Mouse (Mus musculus) cerebellum, adult 9-11 months (tissue): ENCODE measurements around the gene E2f1.

Experiments used
- DNase-seq: peaks from one replicate; pipeline ENCODE4 v3.0.0; 2022

The E2f1 gene

DNA sequence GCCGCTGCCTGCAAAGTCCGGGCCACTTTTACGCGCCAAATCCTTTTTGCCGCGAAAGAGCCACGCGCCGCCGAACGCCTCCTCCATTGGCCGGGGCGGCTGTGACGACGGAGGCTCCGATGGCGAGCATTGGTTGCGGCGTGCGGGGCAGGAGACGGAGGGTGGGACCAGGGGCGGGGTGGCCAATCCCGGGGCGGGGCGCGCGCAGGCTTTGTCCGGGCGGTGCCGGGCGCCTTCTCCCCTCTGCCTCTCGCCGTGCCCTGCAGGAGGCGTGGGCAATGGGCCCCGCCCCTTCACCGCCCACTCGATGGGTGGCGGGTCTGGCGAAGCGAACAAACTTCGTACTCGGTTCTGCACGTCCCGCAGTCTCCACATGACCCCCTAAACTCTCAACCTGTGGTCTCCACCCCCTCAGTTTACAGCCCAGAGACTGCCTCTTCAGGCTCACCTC lies at the start of gene E2f1:
E2f1 (minus strand) TSS at position 57 of the 451 bp plus-strand sequence.
- peak; percentile 88 for DNase-seq

DNA sequence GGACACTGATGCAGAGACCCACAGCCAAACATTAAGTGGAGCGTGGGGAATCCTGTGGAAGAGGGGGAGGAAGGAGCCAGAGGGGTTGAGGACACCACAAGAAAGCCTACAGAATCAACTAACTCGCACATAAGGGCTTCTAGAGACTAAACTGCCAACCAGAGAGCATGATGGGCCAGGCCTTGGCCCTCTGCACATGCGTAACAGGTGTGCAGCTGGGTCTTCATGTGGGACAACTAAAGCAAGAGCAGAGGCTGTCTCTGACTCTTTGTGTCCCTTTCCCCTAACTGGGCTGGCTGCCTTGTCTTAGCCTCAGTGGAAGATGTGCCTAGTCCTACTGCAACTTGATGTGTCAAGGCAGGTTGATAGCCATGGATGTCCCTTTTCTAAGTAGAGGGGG lies 47.4 kb upstream of the E2f1 start:
- DNase-seq: no peak

GRCm38 (mm10) chr2:154615674-154616073 lies 46.0 kb upstream of the E2f1 start:
- no peak for DNase-seq

- DNase-seq: peak; percentile 66
Measured at GRCm38 (mm10) chr2:154614841-154615576, 45.3 kb upstream of the E2f1 start.

DNA sequence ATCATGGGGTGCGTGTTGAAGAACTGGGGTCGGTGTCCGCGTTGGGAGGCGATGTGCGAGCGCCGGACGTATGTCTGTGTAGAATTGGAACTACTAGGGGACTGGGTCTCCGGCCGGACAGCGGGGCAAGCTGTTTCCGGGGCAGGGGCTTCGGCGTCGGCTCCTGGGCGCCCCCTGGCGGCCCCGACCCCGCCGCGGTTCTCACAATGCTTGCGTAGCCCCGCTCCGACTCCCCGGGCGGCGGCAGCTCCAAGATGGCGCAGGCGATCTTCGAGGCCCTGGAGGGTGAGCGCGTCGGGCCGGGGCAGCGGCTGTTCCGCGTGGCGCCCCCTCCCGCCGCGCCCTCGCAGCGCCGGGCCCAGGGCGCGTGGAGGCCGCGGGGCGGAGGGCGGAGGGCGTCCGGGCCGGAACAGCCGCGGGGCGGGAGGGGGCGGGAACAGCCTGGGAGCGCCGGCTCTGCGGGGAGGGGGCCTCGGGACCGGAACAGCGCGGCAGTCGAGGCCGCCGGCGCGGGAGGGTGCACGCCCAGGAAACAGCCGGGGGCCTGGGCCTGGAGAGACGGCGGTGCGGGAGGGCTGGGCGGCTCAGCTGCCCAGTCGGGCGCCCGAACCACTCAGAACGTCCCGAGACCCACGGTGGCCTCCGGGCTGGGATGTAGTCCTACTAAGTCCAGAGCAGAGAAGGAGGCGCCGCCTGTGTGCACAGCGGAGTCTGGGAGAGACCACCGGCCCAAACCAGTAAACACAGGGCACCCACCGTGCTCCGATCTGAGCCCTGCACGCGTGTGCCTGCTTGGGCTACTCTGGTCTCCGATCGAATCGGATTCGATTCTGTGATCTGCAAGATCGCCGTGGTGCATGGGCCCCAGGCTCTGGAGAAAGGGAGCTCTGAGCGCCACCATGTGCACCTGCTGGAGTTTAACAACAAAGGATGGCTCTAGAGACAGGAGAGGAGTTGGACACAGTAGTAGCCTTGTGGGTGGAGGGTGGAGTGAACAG lies 43.7 kb upstream of the E2f1 start, which contains the start of the genes Zfp341 and 4930519P11Rik:
Zfp341 (plus strand) TSS at position 180 of the 998 bp plus-strand sequence.
4930519P11Rik (minus strand) TSS at position 320 of the 998 bp plus-strand sequence.
- DNase-seq: peak; percentile 90

DNA sequence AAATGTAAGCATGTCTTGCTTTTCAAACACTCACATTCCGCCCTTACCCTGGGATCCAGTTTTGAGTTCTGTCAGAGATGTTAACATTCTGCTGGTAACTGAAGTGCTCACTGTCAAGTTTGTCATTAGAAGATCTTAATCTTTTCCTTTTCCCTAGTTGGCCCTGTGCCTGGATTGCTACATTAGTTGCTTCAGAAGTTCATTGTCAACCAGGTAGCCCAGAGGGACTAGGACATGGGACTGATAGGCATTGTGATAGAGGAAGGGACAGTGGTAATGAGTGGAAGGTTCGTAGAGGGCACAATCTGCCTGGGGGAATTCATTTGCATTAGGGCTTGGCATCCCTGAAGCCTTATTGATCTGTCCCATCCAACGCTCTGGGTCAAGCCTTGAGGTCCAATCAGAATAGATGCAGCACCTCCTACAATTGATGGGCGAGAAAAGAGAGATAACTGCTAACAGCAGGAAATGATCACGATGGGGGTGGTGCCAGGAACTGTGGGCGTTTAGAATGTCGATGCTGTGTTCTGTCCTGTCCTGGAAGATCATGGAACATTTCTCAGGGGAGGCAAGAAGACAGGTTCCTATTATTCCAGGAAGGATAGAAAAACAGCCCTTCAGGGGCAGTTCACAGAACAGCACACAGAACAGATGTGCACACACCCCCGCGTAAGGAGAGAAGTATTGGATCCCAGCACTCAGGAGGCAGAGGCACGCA lies 39.5 kb upstream of the E2f1 start:
- no peak for DNase-seq

GRCm38 (mm10) chr2:154606965-154607364 lies 37.3 kb upstream of the E2f1 start:
- DNase-seq: no peak

GRCm38 (mm10) chr2:154604156-154604555 lies 34.5 kb upstream of the E2f1 start:
- no peak for DNase-seq

- peak; percentile 99 for DNase-seq
Measured at GRCm38 (mm10) chr2:154603638-154604153, 34.0 kb upstream of the E2f1 start, which contains the start of gene Pxmp4. Gene Pxmp4 (minus strand): TSS chr2:154603708.

GRCm38 (mm10) chr2:154603007-154603637 lies 33.4 kb upstream of the E2f1 start:
- no peak for DNase-seq

- DNase-seq: no peak
Measured at GRCm38 (mm10) chr2:154601324-154601723, 31.6 kb upstream of the E2f1 start.

GRCm38 (mm10) chr2:154600586-154600985 lies 30.9 kb upstream of the E2f1 start:
- no peak for DNase-seq

DNA sequence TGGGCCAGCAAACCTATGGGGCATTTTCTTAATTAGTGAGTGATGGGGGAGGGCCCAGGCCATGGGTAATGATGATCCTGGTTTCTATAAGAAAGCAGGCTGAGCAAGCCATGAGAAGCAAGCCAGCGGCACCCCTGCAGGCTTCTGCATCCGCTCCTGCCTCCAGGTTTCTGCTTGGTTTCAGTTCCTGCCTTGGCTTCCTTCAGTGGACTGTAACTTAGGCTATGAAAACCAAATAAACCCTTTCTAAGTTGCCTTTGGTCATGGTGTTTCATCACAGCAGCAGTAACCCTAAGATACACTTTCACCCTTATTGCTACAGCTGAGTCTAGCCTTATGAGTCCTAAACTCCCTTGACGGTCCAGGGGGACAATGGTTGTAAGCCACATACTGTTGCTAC lies 27.7 kb upstream of the E2f1 start:
- no peak for DNase-seq

- no peak for DNase-seq
Measured at GRCm38 (mm10) chr2:154595775-154596174, 26.1 kb upstream of the E2f1 start.

DNA sequence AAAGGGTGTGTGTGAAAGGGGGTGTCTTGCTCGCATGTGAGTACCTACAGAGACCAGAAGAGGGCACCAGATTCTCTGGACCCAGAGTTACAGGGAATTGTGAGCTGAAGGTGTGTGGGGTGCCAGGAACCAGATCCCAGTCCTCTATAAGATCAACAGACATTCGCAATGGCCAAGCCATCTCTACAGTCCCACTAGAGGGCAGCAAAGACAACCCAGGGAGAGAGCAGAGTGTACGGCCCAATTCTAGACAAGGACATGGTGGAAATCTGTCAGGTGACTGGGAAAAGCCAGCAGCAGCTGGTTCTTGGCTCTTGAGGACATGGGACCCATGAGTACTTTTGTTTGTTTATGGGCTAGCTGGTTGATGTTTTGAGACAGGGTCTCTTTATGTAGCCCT lies 23.3 kb upstream of the E2f1 start:
- no peak for DNase-seq

DNA sequence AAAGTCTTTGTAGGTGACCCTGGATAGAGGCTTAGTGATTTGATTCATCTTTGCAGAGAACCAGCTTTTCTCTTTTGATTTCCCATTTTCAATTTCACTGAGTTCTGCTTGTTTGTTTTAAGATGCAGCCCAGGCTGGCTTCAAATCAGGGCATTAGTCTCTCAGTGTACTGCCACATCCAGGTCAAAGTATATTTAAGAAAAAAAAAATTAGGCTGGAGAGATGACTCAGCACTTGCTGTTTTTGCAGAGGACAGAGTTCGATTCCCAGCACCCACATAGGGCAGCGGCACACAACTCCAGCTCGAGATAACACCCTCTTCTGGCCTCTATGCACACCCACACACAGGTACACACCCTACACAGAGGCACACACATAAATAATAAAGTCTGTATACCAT lies 21.5 kb upstream of the E2f1 start:
- no peak for DNase-seq

DNA sequence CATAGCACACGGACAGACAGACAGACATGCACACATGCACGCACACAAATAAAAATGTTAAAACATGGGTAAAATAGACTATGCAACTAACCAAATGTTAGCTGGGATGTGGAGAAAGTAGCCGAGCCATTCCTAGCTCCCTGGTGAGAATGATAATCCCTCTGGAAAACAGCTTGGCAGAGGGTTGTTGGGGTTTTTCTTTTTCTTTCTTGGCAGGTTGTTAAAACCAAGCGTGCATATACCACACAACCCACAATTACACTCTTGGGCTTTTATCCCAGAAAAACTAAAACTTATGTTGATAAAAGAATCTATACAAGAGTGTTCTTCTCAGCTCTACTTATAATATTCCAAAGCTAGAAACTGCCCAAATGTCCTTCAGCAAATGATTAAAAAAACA lies 19.4 kb upstream of the E2f1 start:
- no peak for DNase-seq

GRCm38 (mm10) chr2:154586405-154586804 lies 16.7 kb upstream of the E2f1 start:
- DNase-seq: no peak

GRCm38 (mm10) chr2:154584931-154585601 lies 15.4 kb upstream of the E2f1 start:
- DNase-seq: peak; percentile 47

GRCm38 (mm10) chr2:154583906-154584872 lies 14.5 kb upstream of the E2f1 start:
- peak; percentile 88 for DNase-seq
